Mouse (Mus musculus) cerebellum, adult 11-12 months (tissue): ENCODE data around the gene Ppp2r3a.

ENCODE experiments used
- DNase-seq: peaks from one replicate; pipeline ENCODE4 v3.0.0; 2022

The Ppp2r3a gene

GRCm38 (mm10) chr9:101073041-101073986, 178.3 kb downstream of the Ppp2r3a start:
- DNase-seq, result peak; percentile 99

- no peak for DNase-seq
Measured at GRCm38 (mm10) chr9:101072506-101072905, 179.1 kb downstream of the Ppp2r3a start.

- DNase-seq, result no peak
Measured at GRCm38 (mm10) chr9:101069781-101070180, 181.8 kb downstream of the Ppp2r3a start.

GRCm38 (mm10) chr9:101065076-101065602, 186.5 kb downstream of the Ppp2r3a start:
- DNase-seq, result no peak

GRCm38 (mm10) chr9:101062253-101062780, 189.3 kb downstream of the Ppp2r3a start:
- DNase-seq, result no peak

GRCm38 (mm10) chr9:101061035-101061434, 190.6 kb downstream of the Ppp2r3a start:
- no peak for DNase-seq

GRCm38 (mm10) chr9:101057156-101057555, 194.4 kb downstream of the Ppp2r3a start:
- DNase-seq, result no peak
